Mouse (Mus musculus) v-Abl transformed pro-B cells (cell line): ENCODE results near the gene Gm2431.
"Not testable (repeated sequence)": the region's sequence is repeated elsewhere in the genome, so short reads cannot be mapped to it uniquely, and the experiment has no call there.

Experiments used
- in situ Hi-C, 2 experiments: fragments of 400-800 bp; cut with MboI; formaldehyde crosslinking; loops; one replicate each; pipeline ENCODE4 v1.15.1; 2025; ENCODE audit not compliant: unreplicated experiment in 2 of 2

The Gm2431 gene

DNA sequence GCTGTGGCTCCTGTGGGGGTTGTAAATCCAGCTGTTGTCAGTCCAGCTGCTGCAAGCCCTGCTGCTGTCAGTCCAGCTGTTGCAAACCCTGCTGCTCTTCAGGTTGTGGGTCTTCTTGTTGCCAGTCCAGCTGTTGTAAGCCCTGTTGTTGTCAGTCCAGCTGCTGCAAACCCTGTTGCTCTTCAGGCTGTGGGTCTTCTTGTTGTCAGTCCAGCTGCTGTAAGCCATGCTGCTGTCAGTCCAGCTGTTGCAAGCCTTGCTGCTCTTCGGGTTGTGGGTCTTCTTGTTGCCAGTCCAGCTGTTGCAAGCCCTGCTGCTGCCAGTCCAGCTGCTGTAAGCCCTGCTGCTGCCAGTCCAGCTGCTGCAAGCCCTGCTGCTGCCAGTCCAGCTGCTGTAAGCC lies 46.0 kb downstream of the Gm2431 start:
- in situ Hi-C loops: not testable (repeated sequence)

DNA sequence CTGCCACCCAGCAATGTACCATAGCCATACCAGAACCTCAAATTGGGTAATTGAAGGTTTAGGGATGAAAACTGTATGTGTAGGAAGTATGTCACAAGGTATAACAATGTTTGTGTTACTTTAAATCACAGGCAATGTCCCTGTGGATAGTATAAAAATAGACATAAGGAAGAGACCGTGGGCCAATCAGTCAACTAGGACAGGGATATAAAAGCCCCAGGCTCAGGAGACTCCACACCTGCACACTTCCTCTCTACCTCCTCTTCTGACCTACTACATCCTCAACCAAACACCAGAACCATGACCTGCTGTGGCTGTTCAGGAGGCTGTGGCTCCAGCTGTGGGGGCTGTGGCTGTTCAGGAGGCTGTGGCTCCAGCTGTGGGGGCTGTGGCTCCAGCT lies 46.6 kb downstream of the Gm2431 start, which contains the start of gene Gm7579:
TSS of gene Gm7579 (plus strand) at position 301 of the 400 bp plus-strand sequence.
- in situ Hi-C loops: no loop called here
